Mouse (Mus musculus) retina, postnatal 1 day (tissue): ENCODE measurements around the gene Pfkfb1.

ENCODE experiments used
- DNase-seq: peaks from one replicate; pipeline ENCODE4 v3.0.0-alpha.2; 2012

Gene Pfkfb1

DNA sequence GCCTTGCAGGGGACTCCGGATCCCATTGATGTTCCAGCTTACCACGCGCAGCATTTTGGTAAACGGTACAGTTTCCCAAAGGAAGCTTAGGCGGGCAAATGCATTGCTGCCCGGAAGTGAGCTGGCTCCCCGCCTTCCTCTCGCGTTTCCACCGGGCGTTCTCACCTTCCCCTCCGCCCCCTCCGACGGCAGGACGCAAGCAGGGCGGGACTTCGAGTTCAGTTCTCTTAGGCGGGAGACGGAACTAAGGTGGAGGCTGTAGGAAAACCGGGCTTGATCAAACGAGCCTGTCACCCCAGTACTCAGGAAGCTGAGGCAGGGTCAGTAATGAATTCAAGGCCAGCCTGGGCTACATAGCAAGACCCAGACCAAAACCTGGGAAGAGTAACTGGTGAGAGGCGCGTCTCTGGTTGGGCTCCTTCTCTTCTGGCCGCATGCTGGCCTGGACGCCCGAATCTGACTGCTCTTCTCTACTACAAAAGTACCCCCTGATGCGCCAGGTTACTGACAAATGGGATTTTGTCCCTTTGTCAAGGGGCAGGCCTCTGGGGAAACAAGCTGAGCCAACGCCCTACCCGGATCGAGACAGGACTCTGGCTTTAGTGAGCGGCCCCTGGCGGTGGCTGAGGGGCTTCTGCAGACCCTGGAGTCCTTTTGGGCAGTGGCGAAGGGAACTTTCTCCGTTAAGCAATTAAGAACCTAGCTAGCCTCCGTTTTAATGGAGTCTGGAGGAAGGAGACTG is at the start of gene Pfkfb1:
Pfkfb1 (plus strand) TSS at position 207 of the 742 bp plus-strand sequence.
- peak; percentile 84 for DNase-seq

DNA sequence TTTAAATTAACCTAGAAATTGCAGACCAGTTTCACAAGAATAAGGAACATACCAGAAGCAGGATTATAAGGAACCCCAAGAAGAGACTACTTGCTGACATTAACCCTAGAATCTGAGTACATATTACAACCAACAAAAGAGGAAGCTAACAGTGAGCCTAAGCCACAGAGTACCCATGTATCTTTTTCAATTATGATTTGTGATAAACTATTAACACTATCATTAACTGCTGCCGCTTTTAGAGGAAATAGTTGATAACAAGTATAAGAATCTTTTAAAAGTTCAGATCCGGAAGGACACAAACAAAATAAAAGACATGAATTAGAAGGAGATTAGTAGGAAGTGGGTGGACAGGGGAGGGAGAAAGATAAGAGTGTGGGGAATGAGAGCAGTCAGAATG is 47.9 kb upstream of the Pfkfb1 start:
- DNase-seq: no peak

DNA sequence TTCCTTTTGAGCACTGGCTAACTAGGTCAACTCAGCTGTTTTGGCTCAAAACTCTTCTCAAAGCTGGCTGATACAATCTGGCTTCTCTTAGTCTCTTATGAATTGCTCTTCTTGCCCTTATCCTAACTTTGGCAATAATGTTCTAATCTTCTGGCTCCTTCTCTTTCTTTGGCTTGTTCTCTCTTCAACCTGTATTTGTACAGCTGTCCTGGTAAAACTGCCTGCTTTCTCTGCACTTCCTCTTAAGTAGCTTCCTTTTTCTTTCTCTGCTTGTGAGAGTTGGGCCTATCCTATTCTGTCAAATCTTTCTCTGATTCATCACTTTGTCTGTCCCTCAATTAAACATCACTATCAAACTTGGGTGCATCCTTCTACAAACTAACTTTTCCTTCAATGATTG is 46.3 kb upstream of the Pfkfb1 start:
- no peak for DNase-seq

DNA sequence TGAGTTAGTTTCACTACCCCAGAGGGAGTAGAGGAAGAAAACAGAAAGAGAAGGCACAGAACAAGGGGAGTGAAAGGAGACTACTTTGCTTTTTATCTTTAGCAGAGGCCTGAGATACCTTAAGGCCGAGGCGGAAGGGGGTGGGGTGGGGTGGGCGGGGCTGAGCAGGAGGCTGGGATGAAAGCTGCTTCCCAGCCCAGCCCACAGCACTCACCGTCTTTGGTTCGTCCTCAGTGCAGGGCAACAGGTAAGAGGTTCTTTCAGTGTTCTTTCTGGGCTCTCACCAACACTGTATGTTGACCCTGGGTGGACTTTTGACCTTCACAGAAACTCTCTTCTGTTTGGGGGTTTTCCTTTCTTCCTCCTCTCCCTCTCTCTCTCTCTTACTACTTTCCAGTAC is 40.8 kb upstream of the Pfkfb1 start, which contains the start of gene Alas2:
Alas2 (plus strand) TSS at position 137 of the 400 bp plus-strand sequence.
- no peak for DNase-seq

DNA sequence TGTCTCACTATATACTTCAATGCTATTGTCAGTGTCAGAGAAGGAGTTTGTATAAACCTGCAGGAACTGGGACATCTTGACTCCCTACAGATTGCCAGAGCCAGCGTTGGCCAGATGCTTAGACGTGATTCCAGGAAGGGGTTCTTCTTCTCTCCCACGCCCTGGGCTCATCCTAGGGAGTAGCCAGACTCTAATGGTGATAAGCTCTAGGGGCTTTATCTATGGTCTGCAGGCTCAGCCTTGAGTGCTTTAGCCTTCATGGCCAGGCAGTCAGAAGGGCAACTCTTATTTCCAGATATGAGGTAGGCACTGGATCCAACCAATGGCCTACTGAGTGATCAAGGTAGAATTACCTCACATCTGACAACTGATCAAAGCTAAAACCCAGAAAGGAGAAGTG is 38.4 kb upstream of the Pfkfb1 start:
- DNase-seq: no peak

DNA sequence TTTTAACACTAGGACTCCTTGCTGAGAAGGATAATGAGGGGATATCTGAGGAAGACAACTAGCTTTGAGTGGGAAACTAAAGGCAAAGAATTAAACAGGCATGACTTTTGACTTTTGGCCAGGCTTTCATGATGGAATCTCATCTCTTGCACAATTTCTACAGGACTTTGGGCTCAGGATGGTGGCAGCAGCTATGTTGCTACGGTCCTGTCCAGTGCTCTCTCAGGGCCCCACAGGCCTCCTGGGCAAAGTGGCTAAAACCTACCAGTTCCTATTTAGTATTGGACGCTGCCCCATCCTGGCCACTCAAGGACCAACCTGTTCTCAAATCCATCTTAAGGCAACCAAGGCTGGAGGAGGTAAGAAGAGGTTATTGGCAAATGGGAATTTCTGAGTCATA is 36.0 kb upstream of the Pfkfb1 start:
- no peak for DNase-seq

DNA sequence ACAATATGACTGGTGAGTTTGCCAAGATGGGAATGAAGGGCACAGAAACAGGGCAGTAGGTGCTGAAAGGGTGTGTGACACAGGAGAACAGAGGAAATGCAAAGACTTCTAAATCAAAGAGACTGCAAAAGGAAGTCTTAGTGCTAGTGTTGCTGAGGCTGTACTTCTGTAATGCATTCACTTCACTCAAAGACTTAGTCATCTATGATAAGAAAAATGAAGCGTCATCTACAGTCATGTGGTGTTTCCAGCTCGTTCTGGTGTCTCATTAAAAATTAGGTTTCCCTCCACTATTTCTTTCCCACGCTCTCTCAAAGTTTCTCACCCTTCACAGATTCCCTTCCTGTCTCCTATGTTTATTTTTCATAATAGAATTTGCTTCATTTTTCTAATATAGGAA is 34.0 kb upstream of the Pfkfb1 start:
- DNase-seq: no peak

DNA sequence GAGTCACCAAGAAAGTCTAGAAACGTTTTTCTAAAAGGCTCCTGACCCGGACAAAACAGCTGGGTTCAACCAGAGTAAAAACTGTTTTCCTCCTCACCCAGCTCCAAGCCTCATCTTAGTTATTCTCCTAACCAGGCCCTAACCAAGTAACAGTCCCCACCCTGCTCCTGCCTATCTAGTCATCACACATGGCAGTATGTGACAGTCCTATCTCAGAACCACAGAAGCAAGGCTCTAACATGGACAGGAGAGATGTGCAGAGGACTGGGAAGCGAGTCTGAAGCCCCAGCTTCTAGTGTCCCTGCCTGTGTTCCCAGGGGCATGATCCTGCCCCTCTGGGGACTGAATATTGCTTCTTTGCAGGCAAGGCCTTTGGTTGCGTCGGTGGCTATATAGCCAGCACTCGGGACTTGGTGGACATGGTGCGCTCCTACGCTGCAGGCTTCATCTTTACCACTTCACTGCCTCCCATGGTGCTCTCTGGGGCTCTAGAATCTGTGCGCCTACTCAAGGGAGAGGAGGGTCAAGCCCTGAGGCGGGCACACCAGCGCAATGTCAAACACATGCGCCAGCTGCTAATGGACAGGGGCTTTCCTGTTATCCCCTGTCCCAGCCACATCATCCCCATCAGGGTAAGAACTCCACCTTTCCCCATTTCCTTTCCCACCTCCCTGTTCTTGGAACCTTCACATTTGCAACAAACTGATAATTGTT is 23.2 kb upstream of the Pfkfb1 start:
- no peak for DNase-seq

DNA sequence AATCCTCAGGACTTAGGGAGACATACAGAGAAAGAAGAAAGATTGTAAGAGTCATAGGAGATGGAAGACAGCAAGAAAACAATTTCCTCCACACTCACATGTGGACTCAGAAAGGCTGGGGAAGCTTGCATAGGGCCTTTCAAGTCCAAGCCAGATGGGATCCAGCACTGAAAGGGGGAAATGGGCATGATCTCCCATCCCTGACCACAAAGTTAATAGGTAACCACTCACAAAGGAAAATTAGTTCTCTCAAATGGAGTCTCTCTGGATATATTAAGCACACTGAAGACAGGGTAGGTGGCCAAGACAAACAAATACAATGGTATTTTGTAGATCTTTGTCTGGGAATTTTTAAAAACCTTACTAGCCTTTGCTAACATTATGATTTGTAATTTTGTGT is 6.1 kb upstream of the Pfkfb1 start:
- no peak for DNase-seq

DNA sequence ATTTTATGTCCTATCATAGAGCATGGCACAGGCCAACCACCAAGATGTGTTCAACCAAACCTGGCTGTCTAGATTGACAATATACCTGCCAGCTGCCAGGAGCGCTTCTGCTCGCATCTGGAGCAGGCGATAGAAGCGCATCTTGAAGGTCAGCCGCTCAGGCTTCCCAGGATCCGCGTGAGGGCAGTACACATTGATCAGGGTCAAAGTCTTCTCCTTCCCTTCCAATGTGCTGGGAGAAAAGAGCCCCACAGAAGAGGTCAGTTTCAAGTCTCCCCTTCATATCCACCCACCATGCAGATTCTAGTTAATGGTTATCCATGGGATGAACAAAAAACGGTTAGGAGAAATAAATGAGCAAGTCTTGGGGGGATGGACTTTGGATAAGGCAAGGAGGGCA is 2.9 kb upstream of the Pfkfb1 start:
- DNase-seq: no peak

DNA sequence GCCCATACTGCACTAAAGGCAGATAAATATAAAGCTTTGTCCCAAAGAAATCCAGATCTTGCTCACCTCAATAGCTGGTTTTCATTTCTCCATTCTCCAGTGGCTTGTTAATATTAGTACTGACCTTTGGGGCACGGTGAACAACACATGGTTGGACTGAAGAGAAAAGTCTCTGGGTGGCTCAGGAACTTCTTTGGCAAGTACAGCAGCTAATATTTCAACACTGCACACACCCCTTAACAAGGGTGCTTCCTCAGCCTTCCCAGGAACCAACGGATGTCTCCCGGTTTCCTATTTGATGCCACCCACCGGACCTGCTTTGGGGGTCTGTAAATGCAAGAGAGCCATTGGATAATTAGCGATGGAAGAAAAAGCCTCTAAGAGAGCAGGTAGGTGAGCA is 1.7 kb downstream of the Pfkfb1 start, which contains the start of gene Apex2:
Apex2 (minus strand) TSS at position 173 of the 400 bp plus-strand sequence.
- DNase-seq: no peak

DNA sequence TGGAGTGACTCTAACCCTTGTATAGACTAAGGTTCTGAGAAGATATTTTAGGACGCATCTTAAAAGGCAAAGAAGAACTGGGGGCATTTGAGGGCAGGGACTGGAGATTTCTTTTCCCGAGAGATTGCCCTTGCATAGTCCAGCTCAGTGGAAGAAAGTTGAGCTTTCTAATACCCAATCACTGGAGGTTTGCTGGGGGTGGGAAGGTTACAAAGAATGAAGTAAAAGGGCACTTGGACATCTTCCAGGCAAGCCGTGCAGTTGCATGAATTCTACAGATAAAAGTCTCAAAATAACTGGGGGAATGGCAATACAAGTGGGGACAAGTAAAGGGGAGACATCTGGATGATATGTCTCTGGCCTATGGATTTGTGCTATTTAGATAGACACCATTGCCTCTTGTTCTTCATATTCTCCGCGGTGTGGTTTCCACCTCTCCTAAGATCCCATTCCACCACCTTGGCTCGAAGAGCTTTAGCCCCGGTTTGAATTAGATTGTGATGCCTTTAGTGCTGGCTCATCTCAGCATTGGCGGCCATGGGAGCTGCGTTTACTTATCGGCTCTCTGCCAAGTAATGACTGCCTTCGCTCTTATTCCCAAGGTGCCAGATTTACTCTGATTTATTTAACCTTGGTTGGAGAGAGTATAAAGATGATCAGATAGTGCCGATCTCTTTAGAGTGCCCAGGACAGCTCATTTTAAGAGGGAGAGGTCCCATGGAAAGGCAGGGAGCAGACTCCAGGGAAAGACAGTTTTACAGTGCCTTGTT is 5.4 kb downstream of the Pfkfb1 start:
- DNase-seq: no peak

DNA sequence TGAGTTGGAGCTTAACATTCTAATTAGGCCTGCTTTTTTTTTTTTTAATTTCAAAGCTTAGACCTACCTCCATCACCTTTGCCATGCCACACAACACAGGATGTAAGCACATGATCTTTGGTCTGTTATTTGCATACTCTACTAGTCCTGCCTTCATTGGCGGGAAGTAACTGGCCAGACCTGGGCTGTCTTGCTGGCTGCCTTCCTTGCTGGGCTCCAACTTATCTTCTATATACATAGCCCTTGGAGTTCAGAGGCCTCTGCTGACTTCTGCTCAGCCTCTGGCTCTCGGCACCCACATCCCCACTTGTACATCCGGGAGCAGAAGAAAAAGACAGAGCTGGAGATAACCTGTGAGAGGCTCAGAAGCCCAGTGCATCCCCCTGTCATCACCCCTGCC is 6.1 kb downstream of the Pfkfb1 start:
- DNase-seq: no peak

DNA sequence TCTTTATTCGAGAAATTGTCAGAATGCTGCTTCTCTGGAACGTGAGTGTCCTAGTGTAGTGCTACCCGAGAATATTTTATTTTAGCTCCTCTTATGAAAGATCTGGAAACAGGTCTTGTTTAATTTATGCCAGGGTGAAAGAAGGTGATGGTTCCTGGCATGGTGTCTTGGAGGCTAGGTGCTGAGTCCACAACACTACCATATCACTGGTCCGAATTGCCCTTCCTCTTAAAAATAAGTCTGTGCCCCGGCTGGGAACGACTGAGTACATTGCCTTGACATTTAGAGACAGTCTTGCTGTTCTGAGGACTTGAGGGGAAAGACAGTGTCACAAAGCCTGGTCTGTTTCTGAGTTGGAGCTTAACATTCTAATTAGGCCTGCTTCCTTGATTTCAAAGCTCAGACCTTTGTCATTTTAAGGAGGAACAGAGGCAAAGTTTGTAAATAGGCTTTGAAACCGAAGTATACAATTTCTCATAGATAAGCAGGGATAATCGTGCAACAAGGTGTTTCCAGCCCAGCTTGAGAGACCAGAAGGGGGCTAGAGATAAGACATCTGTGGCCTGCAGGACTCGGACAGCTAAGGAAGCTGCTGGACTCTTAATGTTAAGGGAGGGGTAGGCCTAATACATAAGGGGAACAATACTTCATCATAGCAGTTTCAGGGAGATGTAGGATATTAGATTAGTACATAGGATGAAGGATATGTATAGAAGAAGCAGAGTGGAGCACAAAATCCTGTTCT is 7.2 kb downstream of the Pfkfb1 start:
- no peak for DNase-seq

DNA sequence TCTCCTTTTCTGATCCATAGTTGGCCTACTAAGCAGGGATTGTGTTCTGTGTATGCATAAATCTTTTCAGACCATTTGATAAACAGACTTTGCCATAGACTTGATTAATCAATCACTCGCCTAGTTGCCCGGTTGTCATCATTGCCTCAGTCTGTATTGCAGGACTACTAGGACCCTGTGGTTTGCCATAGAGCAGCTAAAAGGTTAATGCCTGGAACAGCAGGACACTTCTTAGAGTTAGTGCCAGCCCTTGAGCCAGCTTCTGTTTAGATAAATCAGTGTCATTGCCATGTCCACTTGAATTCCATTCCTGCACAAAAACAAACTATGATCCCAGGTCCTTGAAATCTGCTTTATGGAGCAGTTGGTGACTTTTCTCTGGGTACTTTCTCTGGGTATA is 10.9 kb downstream of the Pfkfb1 start:
- DNase-seq: no peak

DNA sequence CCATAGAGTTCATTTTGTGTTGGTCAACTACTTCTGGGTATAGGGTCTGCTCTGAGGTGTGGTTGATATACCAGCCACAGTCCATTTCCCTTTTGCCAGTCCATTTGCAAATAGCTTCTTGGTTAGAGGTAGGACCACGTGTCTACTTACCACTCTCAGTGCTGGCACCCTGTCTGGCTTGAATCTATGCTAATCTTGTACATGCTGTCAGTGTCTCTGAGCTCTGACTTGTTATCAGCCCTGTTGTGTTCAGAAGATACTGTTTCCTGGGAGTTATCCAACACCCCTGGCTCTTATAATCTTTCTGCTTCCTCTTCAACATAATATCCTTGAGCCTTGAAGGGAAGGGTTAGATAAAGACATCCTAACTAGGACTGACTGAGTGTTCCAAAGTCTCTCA is 48.4 kb downstream of the Pfkfb1 start:
- no peak for DNase-seq

DNA sequence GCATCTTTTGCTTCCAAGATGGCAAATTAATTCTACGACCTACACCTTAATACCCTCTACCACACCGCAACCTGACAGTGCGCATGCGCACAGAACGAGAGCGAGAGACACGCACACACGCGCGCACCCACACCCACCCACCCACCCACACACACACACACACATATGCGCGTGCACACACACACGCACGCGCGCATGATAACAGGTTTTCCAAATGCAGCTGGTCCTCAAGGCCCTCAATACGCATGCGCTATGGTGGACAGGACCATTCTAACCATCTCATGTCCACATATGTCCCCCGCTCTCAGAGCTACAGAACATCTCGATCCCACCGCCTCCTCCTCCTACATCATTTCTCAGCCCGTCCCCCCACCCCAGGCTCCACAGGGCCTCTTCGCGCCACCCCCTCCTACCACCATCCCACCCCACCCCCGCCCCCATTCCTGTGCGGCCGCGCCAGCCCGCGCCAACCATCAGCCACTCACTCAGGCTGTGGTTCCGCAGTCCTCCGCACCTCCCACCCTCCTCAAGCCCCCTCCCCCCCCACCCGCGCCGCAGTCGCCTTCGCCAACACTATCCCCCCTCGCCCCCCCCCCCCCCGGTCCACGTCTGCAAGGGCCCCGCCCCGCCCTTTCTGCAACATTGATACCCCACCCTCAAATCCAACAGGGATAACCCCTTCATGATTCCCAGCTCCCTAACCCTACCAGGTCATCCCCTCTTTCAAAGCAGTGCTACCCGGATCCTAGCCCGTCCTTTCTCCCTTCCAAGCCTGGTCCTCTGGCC is 68.3 kb downstream of the Pfkfb1 start:
- peak; percentile 77 for DNase-seq

DNA sequence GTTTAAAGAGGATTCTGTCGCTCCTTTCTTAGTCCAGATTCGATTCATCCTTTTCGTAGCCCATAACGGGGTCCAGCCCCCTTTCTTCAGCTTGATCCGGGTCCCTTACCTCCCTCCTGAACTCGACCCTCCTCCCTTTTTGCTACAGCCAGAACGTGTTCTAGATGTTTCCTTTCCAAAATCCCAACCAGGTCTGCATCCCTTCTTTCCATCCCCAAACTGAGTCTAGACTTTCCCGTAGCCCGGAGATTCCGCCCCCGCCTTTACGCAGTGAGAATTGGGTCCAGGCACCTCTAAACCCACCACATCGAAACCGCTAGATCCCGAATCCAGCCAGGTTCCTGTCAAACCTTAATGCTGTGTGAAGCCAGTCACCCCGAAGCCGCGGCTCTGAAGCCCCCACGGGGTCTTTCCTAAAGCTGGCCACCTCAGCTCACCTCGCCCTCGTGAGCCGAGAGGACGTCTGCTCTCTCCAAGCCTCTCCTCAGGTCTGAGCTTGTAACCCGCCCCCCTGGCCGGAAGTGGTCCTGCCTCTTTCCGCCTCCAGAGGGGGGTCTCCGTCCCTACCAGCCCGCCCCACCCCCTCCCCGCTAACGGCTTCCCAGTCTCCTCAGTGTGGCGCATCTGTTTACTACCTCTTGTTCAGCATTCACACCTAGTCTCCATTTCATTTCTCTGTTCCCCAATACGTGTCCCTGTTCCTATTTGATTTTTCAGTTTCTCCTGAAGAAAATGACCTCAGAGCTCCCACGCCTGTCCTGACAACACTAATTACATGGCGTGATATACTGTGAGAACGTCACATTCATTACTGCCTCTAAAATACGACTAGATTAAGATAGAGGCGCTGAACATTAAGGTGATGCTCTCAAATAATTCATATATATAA is 69.1 kb downstream of the Pfkfb1 start, which contains the start of gene Tro:
Tro (minus strand) TSS at position 676 of the 889 bp plus-strand sequence.
- peak; percentile 86 for DNase-seq

DNA sequence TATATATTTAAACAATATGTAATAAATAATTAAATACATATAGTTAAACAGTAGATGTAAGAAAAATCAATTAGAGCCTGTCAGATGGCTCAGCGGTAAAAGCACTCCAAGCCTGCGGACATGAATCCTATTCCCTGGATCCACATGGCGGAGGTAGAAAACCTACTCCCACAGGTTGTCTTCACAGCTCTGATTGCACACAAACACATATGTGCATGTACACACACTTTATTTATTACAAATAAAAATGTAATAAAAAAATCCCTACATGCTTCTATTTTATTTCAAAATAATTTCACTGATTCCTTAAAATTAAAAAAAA is 69.7 kb downstream of the Pfkfb1 start:
- no peak for DNase-seq

DNA sequence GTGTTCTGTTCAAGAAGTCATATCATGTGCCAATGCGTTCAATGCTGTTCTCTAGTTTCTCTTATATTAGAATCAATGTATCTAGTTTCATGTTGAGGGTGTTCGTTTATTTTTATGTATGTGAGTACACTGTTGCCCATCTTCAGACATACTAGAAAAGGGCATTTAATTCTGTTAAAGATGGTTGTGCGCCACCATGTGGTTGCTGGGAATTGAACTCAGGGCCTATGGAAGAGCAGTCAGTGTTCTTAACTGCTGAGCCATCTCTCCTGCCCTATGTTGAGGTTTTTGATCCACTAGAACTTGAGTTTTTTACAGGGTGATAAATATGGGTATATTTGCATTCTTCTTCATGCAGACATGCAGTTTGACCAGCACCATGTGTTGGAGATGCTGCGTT is 74.8 kb downstream of the Pfkfb1 start:
- DNase-seq: peak; percentile 12

DNA sequence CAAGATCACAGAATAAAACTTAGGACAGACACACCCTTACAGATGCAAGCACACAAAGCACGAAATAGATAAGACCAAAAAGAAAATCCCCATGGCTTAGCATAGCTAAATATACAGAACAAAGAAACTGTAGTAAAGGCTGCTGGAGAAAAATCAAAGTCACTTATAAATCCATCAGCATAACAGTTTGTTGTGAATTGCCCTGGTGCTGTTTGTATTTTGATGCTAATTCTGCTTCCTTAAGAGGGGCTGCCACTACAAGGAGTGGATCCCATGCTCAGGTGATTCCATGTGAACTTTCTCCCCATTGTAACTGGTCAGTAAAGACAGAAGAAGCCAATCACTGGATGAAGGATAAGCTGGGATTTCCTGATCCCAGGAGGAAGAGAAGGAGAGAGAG is 89.5 kb downstream of the Pfkfb1 start:
- no peak for DNase-seq
